Mouse (Mus musculus): ENCODE data around the gene Tcte2. TPM values are rescaled to one million over a fixed set of nuclear protein-coding genes. Genes with fewer than 3 reads are reported as not detected.

Gene Tcte2
- total RNA-seq, 2 experiments from 2014 or later = 1.5 to 1.8 TPM

Other genes starting within 250 kb of the Tcte2 start
- gene Afdn, start 1.3 kb downstream of the Tcte2 start, total RNA-seq (2021) = 10 to 100 TPM; 18.3 to 30.2 TPM
- gene Gm7168, start 186.5 kb upstream of the Tcte2 start, total RNA-seq (2021) = not detected
- gene Gm7356, start 241.9 kb upstream of the Tcte2 start, total RNA-seq (2021) = not detected

All from gastrocnemius, adult 18-20 months (tissue).